In the genomic region with DNA sequence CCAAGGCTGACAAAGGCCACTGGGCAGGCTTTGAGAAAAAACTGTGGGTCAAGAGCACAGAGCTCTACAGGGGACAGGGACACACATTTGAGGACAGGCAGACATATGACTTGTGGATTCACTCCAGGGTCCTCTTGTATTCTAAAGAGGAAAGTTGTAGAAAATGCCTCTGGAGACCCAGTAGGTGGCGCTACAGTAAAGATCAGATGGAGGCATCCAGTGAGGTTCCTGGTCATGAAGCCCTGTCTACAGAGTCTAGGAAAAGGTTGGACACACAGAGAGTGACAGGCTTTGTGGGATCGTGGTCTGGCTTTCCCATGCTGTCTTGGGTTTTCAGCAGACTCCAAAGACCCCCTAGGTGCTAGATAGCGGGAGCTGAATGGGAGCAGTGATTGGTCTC, we compare ENCODE assay signal across 9 mouse cellular contexts.
DNase-seq lines count a peak whose midpoint lies in the region; TF ChIP-seq lines count a peak whose summit lies in the region.
"Had no signal": no experiment of that assay in that cellular context is flagged by ENCODE, and none has a peak within 500 bp of the region (broad histone marks: within the 10 kb centered on the region; RNA-seq: fewer than 3 reads in every experiment).

No protein-coding gene starts in this region.

- H3K4me1 ChIP-seq in kidney, adult 2 months (ENCODE audit: control insufficient read depth, insufficient read depth, low read length), result no peaks in the 10 kb centered on the region
- H3K4me1 ChIP-seq in cortical plate, adult 2 months (ENCODE audit: control insufficient read depth, insufficient read depth, low read length), result no peaks in the 10 kb centered on the region
- H3K4me1 ChIP-seq in heart, embryonic 10.5 days, result no peaks in the 10 kb centered on the region

- H3K27ac ChIP-seq in kidney, adult 2 months (ENCODE audit: insufficient read depth, low read depth, low read length), result no peak overlapping the region
- H3K27ac ChIP-seq in cortical plate, adult 2 months (ENCODE audit: insufficient read depth, low read length), result no peak overlapping the region
- no peak overlapping the region for H3K27ac ChIP-seq in heart, embryonic 10.5 days
- H3K27ac ChIP-seq: midbrain, embryonic 12.5 days had no signal

- 46% methylated on average over 3 of the region's 3 CpGs for WGBS in kidney, adult 2 months
- 36% methylated on average over 3 of the region's 3 CpGs for WGBS in heart, embryonic 10.5 days

- H3K36me3 ChIP-seq in kidney, adult 2 months (ENCODE audit: control insufficient read depth, insufficient read depth, low read length), result no peaks in the 10 kb centered on the region
- H3K36me3 ChIP-seq in heart, embryonic 10.5 days, result no peaks in the 10 kb centered on the region
- H3K36me3 ChIP-seq: midbrain, embryonic 12.5 days had no signal

- no peaks in the 10 kb centered on the region for H3K27me3 ChIP-seq in kidney, adult 2 months (replicated peaks; ENCODE audit: control insufficient read depth, insufficient read depth, low read length)
- peaks cover 3% of the 10 kb centered on the region; the same call in 1 of the 2 replicates for H3K27me3 ChIP-seq in heart, embryonic 10.5 days (ENCODE audit: insufficient read depth, poor library complexity, severe bottlenecking)

- peak; percentile 20; the same call in 1 of the 2 replicates for TF ChIP-seq CTCF in kidney, adult 2 months (conservative IDR thresholded peaks at IDR 0.05; ENCODE audit: insufficient read depth, insufficient read length, low read depth, low read length)
- peak; percentile 59 for TF ChIP-seq CTCF in cortical plate, adult 2 months (IDR thresholded peaks at IDR 0.05; ENCODE audit: extremely low read depth, insufficient read depth, low read length)

- no peak for TF ChIP-seq POLR2A in kidney, adult 2 months (IDR thresholded peaks at IDR 0.05; ENCODE audit: low read depth, low read length)
- no peak for TF ChIP-seq POLR2A in cortical plate, adult 2 months (IDR thresholded peaks at IDR 0.05; ENCODE audit: extremely low read depth, insufficient read depth, low read length)

- H3K9me3 ChIP-seq in heart, embryonic 10.5 days, result no peaks in the 10 kb centered on the region
- H3K9me3 ChIP-seq: midbrain, embryonic 12.5 days had no signal

- peak; percentile 10 for DNase-seq in kidney, adult 2 months
- no peak for DNase-seq in kidney, adult 11 months
- peak; percentile 21 for DNase-seq in urinary bladder, postnatal 25 days (ENCODE audit: low spot score)
- no peak for DNase-seq in urinary bladder, postnatal 14 days (ENCODE audit: low spot score)
- peak; percentile 6 for DNase-seq in yolk sac, embryonic 10.5 days (ENCODE audit: low spot score)
- no peak for DNase-seq in thymus, postnatal 14 days
- DNase-seq in heart, embryonic 10.5 days (ENCODE audit: low spot score), result no peak

- H3K4me3 ChIP-seq in kidney, adult 2 months (ENCODE audit: insufficient read depth, low read depth, low read length), result no peak overlapping the region
- H3K4me3 ChIP-seq in cortical plate, adult 2 months (ENCODE audit: insufficient read depth, low read length), result no peak overlapping the region
- no peak overlapping the region for H3K4me3 ChIP-seq in heart, embryonic 10.5 days
- H3K4me3 ChIP-seq: midbrain, embryonic 12.5 days had no signal

Comparison
In these comparisons a context has a peak if more than half of its experiments do, and no peak if none do; other contexts are left out.
1. DNase-seq: peak in kidney, adult 2 months (single experiment), urinary bladder, postnatal 25 days (single experiment) and yolk sac, embryonic 10.5 days (single experiment); none in kidney, adult 11 months (single experiment), urinary bladder, postnatal 14 days (single experiment), thymus, postnatal 14 days (single experiment) and heart, embryonic 10.5 days (single experiment).